Mouse (Mus musculus) MEL (cell line): ENCODE results near the gene Lypd5. TPM values are rescaled to one million over a fixed set of nuclear protein-coding genes. Genes with fewer than 3 reads are reported as not detected.
A peak's percentile ranks its signal among the peaks of the same experiment; 100 is the strongest.

ENCODE experiments used
- DNase-seq: peaks from one replicate; pipeline ENCODE4 v3.0.0; 2011; ENCODE audit warnings: low read depth, low spot score
- H3K27ac ChIP-seq: 2 replicates; pipeline ENCODE4 v1.5.1; 2012; ENCODE audit warnings: low read depth, mild to moderate bottlenecking, control low read depth, low read length, moderate library complexity; ENCODE audit not compliant: control insufficient read depth
- H3K27me3 ChIP-seq, 2 experiments: fragments of 150-350 bp in 1 of 2; sonication (generic) in 1 of 2; 2 replicates each; pipeline ENCODE4 v1.6.1; 2012; ENCODE audit warnings: low read length in 2 of 2, mild to moderate bottlenecking in 2 of 2, improper control_type of control experiment in 1 of 2, moderate library complexity in 1 of 2; ENCODE audit not compliant: insufficient read depth in 2 of 2, control insufficient read depth in 1 of 2
- H3K36me3 ChIP-seq, 2 experiments: 2 replicates each; pipeline ENCODE4 v1.6.1; 2012 to 2014; ENCODE audit warnings: low read length in 2 of 2, improper control_type of control experiment in 1 of 2, inconsistent platforms in 1 of 2, mild to moderate bottlenecking in 1 of 2; ENCODE audit not compliant: insufficient read depth in 2 of 2, control insufficient read depth in 1 of 2
- H3K4me1 ChIP-seq, 2 experiments: fragments of 150-350 bp in 1 of 2; sonication (generic) in 1 of 2; 2 replicates each; pipeline ENCODE4 v1.6.1; 2012; ENCODE audit warnings: low read length in 2 of 2, improper control_type of control experiment in 1 of 2, mild to moderate bottlenecking in 1 of 2; ENCODE audit not compliant: insufficient read depth in 2 of 2, control insufficient read depth in 1 of 2
- H3K4me3 ChIP-seq, 2 experiments: fragments of 150-350 bp in 1 of 2; sonication (generic) in 1 of 2; 2 replicates each; pipeline ENCODE4 v1.5.1; 2012; ENCODE audit warnings: low read depth in 2 of 2, low read length in 2 of 2, mild to moderate bottlenecking in 2 of 2, moderate library complexity in 2 of 2, control low read depth in 1 of 2, improper control_type of control experiment in 1 of 2; ENCODE audit not compliant: control insufficient read depth in 1 of 2, insufficient read depth in 1 of 2
- H3K79me2 ChIP-seq: 2 replicates; pipeline ENCODE4 v1.6.1; 2012; ENCODE audit warnings: mild to moderate bottlenecking, low read length, moderate library complexity; ENCODE audit not compliant: control insufficient read depth, poor library complexity, insufficient read depth
- H3K9ac ChIP-seq: 2 replicates; pipeline ENCODE4 v1.6.1; 2012; ENCODE audit warnings: low read depth, mild to moderate bottlenecking, control low read depth, low read length, moderate library complexity; ENCODE audit not compliant: control insufficient read depth, poor library complexity, severe bottlenecking
- H3K9me3 ChIP-seq: fragments of 150-350 bp; sonication (generic); replicated peaks from 2 replicates; pipeline ENCODE4 v1.6.1; 2012; ENCODE audit warnings: mild to moderate bottlenecking, low read length, improper control_type of control experiment, moderate library complexity; ENCODE audit not compliant: insufficient read depth
- BHLHE40 ChIP-seq: IDR thresholded peaks from 2 replicates; pipeline ENCODE4 v1.6.1; 2012; ENCODE audit warnings: low read depth, mild to moderate bottlenecking, inconsistent platforms, low read length, improper control_type of control experiment, borderline replicate concordance
- CHD2 ChIP-seq: IDR thresholded peaks from 2 replicates; pipeline ENCODE4 v1.6.1; 2011; ENCODE audit warnings: low read length, improper control_type of control experiment
- CTCF ChIP-seq, 3 experiments: IDR thresholded peaks in 2 of 3; conservative IDR thresholded peaks in 1 of 3; 2 replicates each; pipeline ENCODE4 v1.5.1; 2011 to 2012; ENCODE audit warnings: low read length in 3 of 3, low read depth in 2 of 3, mild to moderate bottlenecking in 2 of 3, improper control_type of control experiment in 1 of 3, inconsistent platforms in 1 of 3, mixed read lengths in 1 of 3, moderate library complexity in 1 of 3; ENCODE audit not compliant: control insufficient read depth in 1 of 3, insufficient read depth in 1 of 3, poor library complexity in 1 of 3, severe bottlenecking in 1 of 3
- ELF1 ChIP-seq: IDR thresholded peaks from 2 replicates; pipeline ENCODE4 v1.6.1; 2014; ENCODE audit warnings: low read depth, mild to moderate bottlenecking, inconsistent platforms, low read length, improper control_type of control experiment, moderate library complexity
- ETS1 ChIP-seq: IDR thresholded peaks from 2 replicates; pipeline ENCODE4 v1.6.1; 2012; ENCODE audit warnings: low read depth, mild to moderate bottlenecking, inconsistent platforms, low read length, improper control_type of control experiment, moderate library complexity
- GABPA ChIP-seq: IDR thresholded peaks from 2 replicates; pipeline ENCODE4 v1.6.1; 2012; ENCODE audit warnings: low read depth, mild to moderate bottlenecking, inconsistent platforms, low read length, improper control_type of control experiment, moderate library complexity
- GATA1 ChIP-seq: IDR thresholded peaks from 2 replicates; pipeline ENCODE4 v1.6.1; 2011; ENCODE audit warnings: low read depth, low read length, improper control_type of control experiment
- HCFC1 ChIP-seq: IDR thresholded peaks from 2 replicates; pipeline ENCODE4 v1.6.1; 2012; ENCODE audit warnings: low read depth, mild to moderate bottlenecking, inconsistent platforms, low read length, improper control_type of control experiment, moderate library complexity
- MAX ChIP-seq: IDR thresholded peaks from 2 replicates; pipeline ENCODE4 v1.6.1; 2011; ENCODE audit warnings: low read length, improper control_type of control experiment
- MAZ ChIP-seq: IDR thresholded peaks from 2 replicates; pipeline ENCODE4 v1.6.1; 2012; ENCODE audit warnings: low read depth, mild to moderate bottlenecking, inconsistent platforms, low read length, improper control_type of control experiment
- MEF2A ChIP-seq: IDR thresholded peaks from 2 replicates; pipeline ENCODE4 v1.6.1; 2014; ENCODE audit warnings: low read depth, mild to moderate bottlenecking, inconsistent platforms, low read length, improper control_type of control experiment; ENCODE audit not compliant: poor library complexity, insufficient replicate concordance, severe bottlenecking; ENCODE audit errors: extremely low read depth
- MXI1 ChIP-seq: IDR thresholded peaks from 2 replicates; pipeline ENCODE4 v1.6.1; 2011; ENCODE audit warnings: mild to moderate bottlenecking, low read depth, low read length, improper control_type of control experiment
- MYC ChIP-seq: IDR thresholded peaks from 2 replicates; pipeline ENCODE4 v1.6.1; 2011; ENCODE audit warnings: low read depth, mild to moderate bottlenecking, low read length, improper control_type of control experiment, moderate library complexity
- NELFE ChIP-seq: IDR thresholded peaks from 2 replicates; pipeline ENCODE4 v1.6.1; 2011; ENCODE audit warnings: low read depth, low read length, improper control_type of control experiment
- NRF1 ChIP-seq: IDR thresholded peaks from 2 replicates; pipeline ENCODE4 v1.6.1; 2014; ENCODE audit warnings: low read depth, mild to moderate bottlenecking, inconsistent platforms, low read length, improper control_type of control experiment, moderate library complexity; ENCODE audit not compliant: poor library complexity, insufficient read depth, severe bottlenecking
- POLR2A ChIP-seq, 2 experiments: IDR thresholded peaks; 2 replicates each; pipeline ENCODE4 v1.6.1; 2011 to 2012; ENCODE audit warnings: low read length in 2 of 2, mild to moderate bottlenecking in 2 of 2, control low read depth in 1 of 2, improper control_type of control experiment in 1 of 2, low read depth in 1 of 2, moderate library complexity in 1 of 2; ENCODE audit not compliant: control insufficient read depth in 1 of 2, insufficient read depth in 1 of 2, poor library complexity in 1 of 2
- POLR2AphosphoS2 ChIP-seq: IDR thresholded peaks from 2 replicates; pipeline ENCODE4 v1.6.1; 2011; ENCODE audit warnings: low read length, improper control_type of control experiment
- POLR2AphosphoS5 ChIP-seq: IDR thresholded peaks from 2 replicates; pipeline ENCODE4 v1.6.1; 2012; ENCODE audit warnings: low read depth, borderline replicate concordance, mild to moderate bottlenecking, inconsistent platforms, low read length, moderate library complexity, mixed read lengths
- SIN3A ChIP-seq: IDR thresholded peaks from 2 replicates; pipeline ENCODE4 v1.6.1; 2012; ENCODE audit warnings: low read length, improper control_type of control experiment, inconsistent platforms
- SMC3 ChIP-seq: IDR thresholded peaks from 2 replicates; pipeline ENCODE4 v1.6.1; 2011; ENCODE audit warnings: low read depth, low read length, improper control_type of control experiment
- TAL1 ChIP-seq: IDR thresholded peaks from 2 replicates; pipeline ENCODE4 v1.6.1; 2012; ENCODE audit warnings: mild to moderate bottlenecking, inconsistent platforms, low read length, moderate library complexity, mixed read lengths
- TBP ChIP-seq: IDR thresholded peaks from 2 replicates; pipeline ENCODE4 v1.8.0; 2011; ENCODE audit warnings: low read depth, low read length, improper control_type of control experiment
- TCF12 ChIP-seq: IDR thresholded peaks from 2 replicates; pipeline ENCODE4 v1.6.1; 2014; ENCODE audit warnings: low read depth, mild to moderate bottlenecking, inconsistent platforms, low read length, improper control_type of control experiment, moderate library complexity
- UBTF ChIP-seq: IDR thresholded peaks from 2 replicates; pipeline ENCODE4 v1.6.1; 2012; ENCODE audit warnings: low read depth, mild to moderate bottlenecking, inconsistent platforms, low read length, improper control_type of control experiment, moderate library complexity, borderline replicate concordance; ENCODE audit not compliant: insufficient read depth
- USF1 ChIP-seq: IDR thresholded peaks from 2 replicates; pipeline ENCODE4 v1.6.1; 2014; ENCODE audit warnings: low read depth, mild to moderate bottlenecking, inconsistent platforms, low read length, improper control_type of control experiment, moderate library complexity
- USF2 ChIP-seq, 2 experiments: IDR thresholded peaks; 2 replicates each; pipeline ENCODE4 v1.6.1; 2011 to 2012; ENCODE audit warnings: improper control_type of control experiment in 2 of 2, low read length in 2 of 2, borderline replicate concordance in 1 of 2, inconsistent platforms in 1 of 2, low read depth in 1 of 2, mild to moderate bottlenecking in 1 of 2; ENCODE audit not compliant: insufficient read depth in 1 of 2
- ZC3H11A ChIP-seq: IDR thresholded peaks from 2 replicates; pipeline ENCODE4 v1.6.1; 2012; ENCODE audit warnings: low read depth, mild to moderate bottlenecking, inconsistent platforms, low read length, improper control_type of control experiment
- ZMIZ1 ChIP-seq: IDR thresholded peaks from 2 replicates; pipeline ENCODE4 v1.6.1; 2012; ENCODE audit warnings: low read depth, mild to moderate bottlenecking, inconsistent platforms, low read length, improper control_type of control experiment, moderate library complexity
- polyA plus RNA-seq, 2 experiments: library from polyadenylated mRNA; stranded (reverse) in 1 of 2; unstranded in 1 of 2; fragments of >175 nt in 1 of 2; fragments of >200 nt in 1 of 2; gene quantifications; 2 replicates each; pipeline versions ENCODE4 v1.2.1 to v1.2.4; 2012; ENCODE audit warnings: low replicate concordance in 2 of 2, low read depth in 1 of 2; ENCODE audit not compliant: insufficient read length in 2 of 2, insufficient read depth in 1 of 2, missing spikeins in 1 of 2
- total RNA-seq: library from RNA; depleted of rRNA; stranded (reverse); fragments of 300-350 nt; gene quantifications from 2 replicates; pipeline ENCODE4 v1.2.3, GENCODE M21; 2012

Lypd5 gene
- total and polyA plus RNA-seq, 3 experiments = not detected

DNA sequence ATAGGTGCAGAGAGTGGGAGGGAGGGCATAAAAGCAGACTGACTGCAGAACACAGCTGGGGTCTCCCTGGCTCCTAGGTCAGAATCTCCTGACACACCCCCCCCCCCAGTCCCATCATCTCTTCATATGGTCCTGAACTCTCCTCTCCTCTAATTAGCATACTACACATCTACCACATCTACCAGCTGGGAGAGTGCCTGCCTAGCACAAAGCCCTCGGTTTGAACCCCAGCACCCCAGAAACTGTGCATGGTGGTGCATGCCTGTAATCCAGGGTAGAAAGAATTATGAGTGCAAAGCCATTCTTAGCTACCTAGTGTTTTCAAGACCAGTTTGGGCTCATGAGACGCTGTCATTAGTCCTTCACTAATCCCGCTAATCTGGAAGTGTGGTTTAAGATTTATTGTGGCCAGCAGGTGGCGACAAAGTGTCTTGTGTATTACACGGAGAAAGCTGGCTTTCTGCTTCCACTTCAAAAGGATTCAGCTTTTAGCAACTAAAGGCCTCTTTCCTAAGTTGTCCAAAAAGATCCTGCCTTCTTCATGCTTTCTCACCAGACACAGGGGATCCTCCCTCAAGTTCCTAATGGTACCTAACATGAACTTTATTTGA, 13.2 kb upstream of the Lypd5 start (continued):
- no peak for TF ChIP-seq ZMIZ1
- no peak for TF ChIP-seq BHLHE40
- TF ChIP-seq MYC = no peak
- peak; percentile 84 for TF ChIP-seq SMC3

DNA sequence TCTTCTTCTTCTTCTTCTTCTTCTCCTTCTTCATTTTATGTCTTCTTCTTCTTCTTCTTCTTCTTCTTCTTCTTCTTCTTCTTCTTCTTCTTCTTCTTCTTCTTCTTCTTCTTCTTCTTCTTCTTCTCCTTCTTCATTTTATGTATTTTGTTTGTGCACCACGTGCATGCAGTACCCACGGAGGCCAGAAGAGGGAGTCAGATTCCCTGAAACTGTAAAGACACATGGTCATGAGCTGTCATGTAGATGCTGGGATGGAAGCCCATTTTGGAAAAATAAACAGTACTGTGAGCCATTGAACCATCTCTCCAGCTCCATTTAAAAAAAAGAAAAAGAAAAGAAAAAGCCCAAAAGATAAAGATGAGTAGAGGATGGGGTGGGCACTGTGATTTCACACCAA, 10.8 kb upstream of the Lypd5 start:
- DNase-seq = peak; percentile 24
- Histone ChIP-seq H3K36me3 (no peaks in the 10 kb centered on the region), H3K27ac (no peak overlapping the region), H3K79me2 (no peaks in the 10 kb centered on the region), H3K9ac (no peak overlapping the region), H3K4me1 (no peaks in the 10 kb centered on the region), H3K9me3 (no peaks in the 10 kb centered on the region), H3K4me3 (no peak overlapping the region), H3K27me3 (no peaks in the 10 kb centered on the region)
- peak; percentile 34; the same call in 1 of the 2 replicates for TF ChIP-seq SMC3
- TF ChIP-seq ELF1 = no peak
- no peak for TF ChIP-seq MEF2A
- TF ChIP-seq MAX = no peak
- no peak for TF ChIP-seq SIN3A
- no peak for TF ChIP-seq MXI1
- no peak for TF ChIP-seq GATA1
- no peak for TF ChIP-seq MAZ
- TF ChIP-seq CTCF (IDR thresholded peaks at IDR 0.05 in 2 of 3, conservative IDR thresholded peaks at IDR 0.05 in 1 of 3; ENCODE audit: control insufficient read depth in 1 of 3, insufficient read depth in 1 of 3, low read depth in 2 of 3, low read length in 3 of 3, poor library complexity in 1 of 3, severe bottlenecking in 1 of 3) = peak; percentile 20 to 41 (median 35); a peak in 4 of 6 replicates
- no peak for TF ChIP-seq GABPA
- no peak for TF ChIP-seq POLR2AphosphoS5
- no peak for TF ChIP-seq NRF1
- no peak for TF ChIP-seq POLR2AphosphoS2
- no peak for TF ChIP-seq UBTF
- TF ChIP-seq HCFC1 = no peak
- TF ChIP-seq USF1 = no peak

DNA sequence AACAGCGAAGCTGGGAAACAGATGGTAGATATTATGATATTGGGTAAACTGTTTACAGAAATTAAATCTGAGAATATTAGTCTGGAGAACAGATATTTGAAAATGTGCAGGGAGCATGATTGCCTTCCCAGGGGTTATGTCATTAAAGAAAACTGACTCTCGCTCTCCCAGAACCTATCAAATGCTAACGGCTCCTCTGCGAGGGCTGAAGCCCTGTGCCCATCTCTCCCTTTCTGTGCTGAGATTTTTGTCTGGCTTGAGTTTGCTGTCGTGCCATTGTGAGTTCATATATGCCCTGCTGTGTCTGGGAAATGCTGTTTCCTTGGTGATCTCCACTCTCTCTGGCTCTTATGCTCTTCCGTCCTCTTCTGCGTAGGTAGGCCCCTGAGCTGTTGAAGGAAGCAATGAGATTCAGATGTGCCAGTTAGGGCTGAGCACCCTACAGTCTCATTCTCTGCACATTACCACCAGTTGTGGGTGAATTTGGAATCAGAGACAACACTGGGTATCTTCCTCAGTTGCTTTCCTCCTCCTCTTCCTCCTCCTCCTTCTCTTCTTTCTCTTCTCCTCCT, 5.2 kb upstream of the Lypd5 start:
- no peak for TF ChIP-seq NELFE
- no peak for TF ChIP-seq ZC3H11A
- TF ChIP-seq POLR2A (IDR thresholded peaks at IDR 0.05; ENCODE audit: control insufficient read depth in 1 of 2, insufficient read depth in 1 of 2, low read depth in 1 of 2, low read length in 2 of 2, poor library complexity in 1 of 2) = no peak
- TF ChIP-seq GATA1 = no peak
- no peak for TF ChIP-seq ETS1
- TF ChIP-seq POLR2AphosphoS5 = no peak
- TF ChIP-seq BHLHE40 = no peak
- TF ChIP-seq ZMIZ1 = no peak
- TF ChIP-seq CTCF (IDR thresholded peaks at IDR 0.05 in 2 of 3, conservative IDR thresholded peaks at IDR 0.05 in 1 of 3; ENCODE audit: control insufficient read depth in 1 of 3, insufficient read depth in 1 of 3, low read depth in 2 of 3, low read length in 3 of 3, poor library complexity in 1 of 3, severe bottlenecking in 1 of 3) = no peak
- TF ChIP-seq HCFC1 = no peak
- no peak for TF ChIP-seq TAL1
- no peak for TF ChIP-seq UBTF
- no peak for TF ChIP-seq TBP
- TF ChIP-seq CHD2 = no peak
- TF ChIP-seq USF2 (IDR thresholded peaks at IDR 0.05; ENCODE audit: borderline replicate concordance in 1 of 2, insufficient read depth in 1 of 2, low read depth in 1 of 2, low read length in 2 of 2) = no peak
- no peak for TF ChIP-seq TCF12
- H3K79me2 ChIP-seq = no peaks in the 10 kb centered on the region
- H3K9me3 ChIP-seq = no peaks in the 10 kb centered on the region
- H3K27ac ChIP-seq = no peak overlapping the region
- no peak overlapping the region for H3K4me3 ChIP-seq
- no peak for DNase-seq
- peaks cover 0 to 3% of the 10 kb centered on the region in 2 experiments; a peak in 2 of 4 replicates for H3K27me3 ChIP-seq
- H3K4me1 ChIP-seq = no peaks in the 10 kb centered on the region
- no peak overlapping the region for H3K9ac ChIP-seq
- no peaks in the 10 kb centered on the region for H3K36me3 ChIP-seq
